Mouse (Mus musculus) kidney, embryonic 14.5 days (tissue): ENCODE results near the gene Gm28038. TPM values are rescaled to one million over a fixed set of nuclear protein-coding genes. Genes with fewer than 3 reads are reported as not detected.
A peak's percentile ranks its signal among the peaks of the same experiment; 100 is the strongest.

Experiments
- ATAC-seq: fragments of 200-750 bp; cut with Nextera tagmentation; 2 replicates; pipeline ENCODE4 v1.8.0; 2017; ENCODE audit warnings: moderate number of reproducible peaks, mild to moderate bottlenecking, moderate TSS enrichment, moderate library complexity; ENCODE audit not compliant: low FRiP score, low TSS enrichment
- H3K27ac ChIP-seq: fragments of 300-500 bp; sonication (generic); 2 replicates; pipeline ENCODE4 v1.5.1; 2014; ENCODE audit warnings: low read depth, mild to moderate bottlenecking, low read length, moderate library complexity, mixed read lengths
- H3K27me3 ChIP-seq: fragments of 300-500 bp; sonication (generic); 2 replicates; pipeline ENCODE4 v1.6.1; 2014; ENCODE audit warnings: mild to moderate bottlenecking, low read length; ENCODE audit not compliant: control insufficient read depth, insufficient read depth
- H3K36me3 ChIP-seq: fragments of 300-500 bp; sonication (generic); 2 replicates; pipeline ENCODE4 v1.6.1; 2014; ENCODE audit warnings: low read length, mixed read lengths; ENCODE audit not compliant: control insufficient read depth, insufficient read depth
- H3K4me1 ChIP-seq: fragments of 300-500 bp; sonication (generic); 2 replicates; pipeline ENCODE4 v1.6.1; 2014; ENCODE audit warnings: low read length, mixed read lengths; ENCODE audit not compliant: control insufficient read depth, insufficient read depth
- H3K4me2 ChIP-seq: fragments of 300-500 bp; sonication (generic); replicated peaks from 2 replicates; pipeline ENCODE4 v1.6.1; 2014; ENCODE audit warnings: low read depth, mild to moderate bottlenecking, low read length
- H3K4me3 ChIP-seq: fragments of 300-500 bp; sonication (generic); 2 replicates; pipeline ENCODE4 v1.5.1; 2014; ENCODE audit warnings: mild to moderate bottlenecking, low read length
- H3K9ac ChIP-seq: fragments of 300-500 bp; sonication (generic); 2 replicates; pipeline ENCODE4 v1.6.1; 2014; ENCODE audit warnings: low read depth, mild to moderate bottlenecking, low read length, moderate library complexity
- H3K9me3 ChIP-seq: fragments of 300-500 bp; sonication (generic); 2 replicates; pipeline ENCODE4 v1.6.1; 2016; ENCODE audit warnings: low read length; ENCODE audit not compliant: control insufficient read depth
- WGBS: fragments of 180-500 bp; shearing (Covaris S2); extraction: QIAGEN DNeasy Blood & Tissue Kit; methylation state at CpG from one replicate; pipeline ENCODE4 v1.1.7; 2014; 5-methylcytosine and 5-hydroxymethylcytosine counted together
- polyA plus RNA-seq: library from polyadenylated mRNA; unstranded; fragments of >200 nt; fragmentation: Nextera tagmentation; extraction: Ambion mirVana; gene quantifications from 2 replicates; pipeline ENCODE4 v1.2.1, GENCODE M21; 2014

The Gm28038 gene
- polyA plus RNA-seq, 1 experiment from 2014 or later = not detected

DNA sequence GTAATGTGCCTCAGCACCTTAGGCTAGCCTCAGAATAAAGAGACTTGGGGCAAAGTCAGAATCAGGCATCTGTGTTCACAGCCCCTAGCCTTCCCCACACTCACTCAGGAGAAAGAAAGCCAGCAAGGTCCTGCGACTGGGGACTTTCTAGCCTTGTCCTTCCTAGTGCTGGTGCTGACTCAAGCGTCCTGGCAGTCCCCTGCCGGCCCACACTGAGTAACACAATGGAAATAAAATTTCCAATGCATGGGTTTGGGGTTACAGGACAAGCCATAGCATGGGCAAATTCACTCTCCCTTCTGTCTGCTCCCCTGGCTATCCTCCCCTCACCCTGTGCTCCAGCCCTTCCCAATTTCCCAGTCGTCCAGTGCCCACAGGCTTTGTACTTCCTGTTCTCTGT lies 12.5 kb upstream of the Gm28038 start:
- WGBS = 46% methylated on average over 4 of the region's 4 CpGs
- Histone ChIP-seq H3K4me3 (no peak overlapping the region), H3K36me3 (peaks cover 20% of the 10 kb centered on the region), H3K4me1 (peaks cover 23% of the 10 kb centered on the region), H3K27me3 (no peaks in the 10 kb centered on the region), H3K27ac (no peak overlapping the region), H3K9ac (no peak overlapping the region), H3K4me2 (no peak overlapping the region), H3K9me3 (no peaks in the 10 kb centered on the region)
- ATAC-seq = no peak

DNA sequence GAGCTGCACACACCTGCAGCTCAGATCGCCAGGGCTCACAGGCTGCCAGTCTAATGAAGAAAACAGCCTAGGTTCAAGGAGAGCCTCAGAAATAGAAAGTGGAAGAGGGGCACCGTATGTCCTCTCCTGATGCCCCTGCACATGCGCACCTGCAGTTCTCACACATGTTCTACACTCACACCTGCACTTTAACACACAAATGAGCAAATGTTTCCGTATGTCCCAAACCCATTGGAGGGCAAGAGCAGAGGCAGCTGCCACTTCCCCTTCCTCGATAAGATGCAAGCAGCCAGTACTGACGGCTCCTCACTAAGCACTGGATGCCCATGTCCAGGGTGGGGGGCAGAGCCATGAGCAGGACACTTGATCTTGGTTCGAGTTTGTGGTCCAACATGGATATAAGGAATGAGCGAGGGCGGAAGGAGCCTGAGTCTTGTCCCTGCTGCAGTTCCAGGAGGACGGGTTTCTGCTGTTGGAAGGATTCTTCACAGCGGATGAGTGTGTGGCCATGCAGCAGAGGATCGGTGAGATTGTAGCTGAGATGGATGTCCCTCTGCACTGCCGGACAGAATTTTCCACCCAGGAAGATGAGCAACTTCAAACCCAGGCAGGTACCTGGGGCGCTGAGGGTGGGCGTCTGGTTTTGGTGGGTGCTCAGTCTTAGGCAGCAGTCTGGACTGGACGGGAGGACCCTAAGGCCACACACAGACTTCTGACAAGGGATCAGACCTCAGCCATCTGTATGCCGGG lies 11.4 kb upstream of the Gm28038 start:
- Histone ChIP-seq H3K4me2 (no peak overlapping the region), H3K9me3 (no peaks in the 10 kb centered on the region), H3K27ac (no peak overlapping the region), H3K4me1 (peaks cover 19% of the 10 kb centered on the region), H3K9ac (no peak overlapping the region), H3K4me3 (no peak overlapping the region), H3K27me3 (no peaks in the 10 kb centered on the region), H3K36me3 (peaks cover 10% of the 10 kb centered on the region)
- no peak for ATAC-seq
- WGBS = 88% methylated on average over 17 of the region's 17 CpGs

DNA sequence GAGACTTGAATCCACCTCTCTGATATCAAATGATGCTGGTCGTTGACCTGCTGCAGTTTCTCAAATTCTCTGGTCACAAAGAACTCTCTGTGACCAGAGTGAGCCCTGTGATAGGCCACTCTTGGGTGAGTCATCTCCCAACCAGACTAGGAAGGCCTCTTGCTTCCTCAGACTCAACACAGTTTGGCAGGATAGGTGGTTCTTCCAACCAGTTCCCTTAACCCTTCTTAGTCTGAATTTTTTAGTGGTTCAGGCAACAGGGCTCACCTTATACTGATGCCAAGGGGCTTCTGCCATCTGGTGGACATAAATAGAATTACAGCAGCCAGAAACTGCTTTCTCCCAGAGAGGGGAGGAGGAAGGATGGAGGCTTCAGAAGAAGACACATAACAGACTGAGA lies 10.7 kb upstream of the Gm28038 start:
- Histone ChIP-seq H3K9ac (no peak overlapping the region), H3K4me1 (peaks cover 14% of the 10 kb centered on the region), H3K9me3 (no peaks in the 10 kb centered on the region), H3K27ac (no peak overlapping the region), H3K36me3 (peaks cover 4% of the 10 kb centered on the region; the same call in 1 of the 2 replicates), H3K4me3 (no peak overlapping the region), H3K4me2 (no peak overlapping the region), H3K27me3 (no peaks in the 10 kb centered on the region)
- ATAC-seq = peak; percentile 71
- WGBS = 26% methylated on average over 1 of the region's 1 CpGs

DNA sequence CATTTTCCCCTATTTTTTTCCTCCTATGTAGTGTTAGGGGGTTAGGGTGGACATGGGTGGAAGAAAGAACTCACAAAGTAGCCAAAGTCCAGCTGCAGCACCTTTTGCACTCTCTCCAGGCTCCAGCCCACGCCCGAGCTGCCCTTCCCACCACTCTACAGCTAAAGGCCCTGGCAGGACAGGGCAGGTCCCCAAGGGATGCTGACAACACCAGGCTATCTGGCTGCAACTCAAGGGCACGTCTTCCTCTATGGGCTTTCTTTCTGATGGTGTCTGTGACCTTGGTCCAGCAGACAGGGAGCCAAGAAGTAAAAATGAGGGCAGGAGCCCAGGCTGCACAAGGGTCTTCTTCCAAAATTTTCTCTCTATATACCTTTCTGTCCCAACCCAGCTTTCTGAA lies 808 bp downstream of the Gm28038 start:
- no peak overlapping the region for H3K9ac ChIP-seq
- no peak overlapping the region for H3K4me3 ChIP-seq
- no peak for ATAC-seq
- no peaks in the 10 kb centered on the region for H3K9me3 ChIP-seq
- no peaks in the 10 kb centered on the region for H3K27me3 ChIP-seq
- peaks cover 9% of the 10 kb centered on the region for H3K4me1 ChIP-seq
- no peak overlapping the region for H3K4me2 ChIP-seq
- 80% methylated on average over 3 of the region's 3 CpGs for WGBS
- peaks cover 4% of the 10 kb centered on the region; the same call in 1 of the 2 replicates for H3K36me3 ChIP-seq
- H3K27ac ChIP-seq = no peak overlapping the region

DNA sequence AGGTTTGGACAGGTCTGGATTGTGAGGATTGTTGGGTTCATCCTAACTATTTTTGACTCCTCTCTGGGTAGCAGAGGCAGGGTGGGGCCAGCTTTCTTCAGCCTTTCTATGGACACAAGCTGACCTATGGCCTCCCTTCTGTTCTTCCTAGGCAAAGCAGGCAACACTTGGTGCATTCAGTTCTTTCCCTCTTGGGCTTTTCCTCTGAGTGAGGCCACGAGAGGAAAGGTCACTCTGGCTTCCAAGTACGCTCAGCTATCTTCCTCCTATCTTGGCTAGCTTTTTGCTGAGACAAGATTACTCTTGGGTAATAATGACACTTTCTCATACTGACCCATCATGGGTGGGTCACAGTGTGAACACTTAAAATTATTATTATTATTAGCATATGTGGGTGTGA lies 2.4 kb downstream of the Gm28038 start:
- Histone ChIP-seq H3K4me1 (peaks cover 17% of the 10 kb centered on the region), H3K4me2 (no peak overlapping the region), H3K27ac (no peak overlapping the region), H3K9me3 (no peaks in the 10 kb centered on the region), H3K27me3 (no peaks in the 10 kb centered on the region), H3K36me3 (peaks cover 4% of the 10 kb centered on the region; the same call in 1 of the 2 replicates), H3K9ac (no peak overlapping the region), H3K4me3 (no peak overlapping the region)
- WGBS = 87% methylated on average over 2 of the region's 2 CpGs
- no peak for ATAC-seq

DNA sequence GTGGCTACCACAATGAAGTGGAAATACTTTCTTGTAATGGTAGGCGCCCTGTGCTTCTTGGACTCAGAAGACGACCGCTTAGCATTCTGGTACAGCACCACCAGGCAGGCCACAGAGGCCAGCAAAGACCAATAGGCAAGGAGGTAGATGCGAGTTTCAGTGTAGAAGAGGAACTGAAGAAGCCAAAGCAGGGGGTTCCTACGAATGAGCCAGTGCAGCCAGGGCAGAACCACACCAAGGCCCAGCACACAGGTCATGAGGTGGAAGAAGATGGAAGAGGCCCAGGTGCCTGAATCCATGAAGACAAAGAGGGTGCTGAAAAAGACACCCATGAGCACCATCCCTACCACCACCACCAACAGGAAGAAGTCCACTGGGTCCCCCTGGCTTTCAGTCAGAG lies 4.2 kb downstream of the Gm28038 start:
- Histone ChIP-seq H3K4me2 (peak overlapping the region; percentile 63), H3K9ac (peak overlapping the region; percentile 87; the same call in 1 of the 2 replicates), H3K36me3 (peaks cover 4% of the 10 kb centered on the region; the same call in 1 of the 2 replicates), H3K27me3 (no peaks in the 10 kb centered on the region), H3K27ac (no peak overlapping the region), H3K4me3 (peak overlapping the region; percentile 78), H3K9me3 (no peaks in the 10 kb centered on the region), H3K4me1 (peaks cover 17% of the 10 kb centered on the region)
- no peak for ATAC-seq
- 97% methylated on average over 5 of the region's 5 CpGs for WGBS

DNA sequence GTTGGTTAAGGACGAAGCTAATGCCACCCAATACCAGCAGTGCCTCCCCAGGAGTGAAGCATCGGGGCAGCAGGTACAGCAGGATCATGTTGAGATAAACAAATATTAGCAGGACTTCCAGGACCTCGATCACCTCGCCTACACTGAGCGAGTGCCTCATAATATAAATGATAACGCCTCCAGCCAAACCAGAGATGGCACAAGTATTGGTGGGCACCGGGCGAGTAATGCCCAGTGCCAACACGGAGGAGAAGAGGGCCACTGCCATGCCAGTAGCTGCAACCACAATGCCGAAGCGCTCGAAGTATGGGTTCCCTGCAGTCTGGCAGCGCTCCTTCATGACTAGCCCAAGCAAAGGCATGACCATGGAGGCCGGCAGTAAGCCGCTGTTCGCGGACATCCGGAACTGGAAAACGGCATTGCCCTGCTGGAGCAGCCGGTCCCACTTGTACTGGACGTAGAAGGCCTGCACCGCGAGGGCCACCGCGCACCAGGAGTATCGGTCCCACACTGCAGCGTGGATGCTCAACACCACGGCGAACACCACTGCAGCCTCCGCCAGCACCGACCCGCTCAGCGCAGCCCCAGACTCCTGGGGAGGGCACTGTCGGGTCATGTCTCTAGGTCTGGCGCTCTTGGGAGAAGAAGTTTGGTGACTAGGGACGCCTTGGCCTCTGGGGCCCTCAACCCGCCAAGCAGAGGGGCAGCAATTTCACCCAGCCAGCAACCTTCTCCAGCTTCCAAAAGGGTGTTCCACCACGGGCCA lies 4.8 kb downstream of the Gm28038 start:
- Histone ChIP-seq H3K36me3 (peaks cover 4% of the 10 kb centered on the region; the same call in 1 of the 2 replicates), H3K9me3 (no peaks in the 10 kb centered on the region), H3K9ac (peak overlapping the region; percentile 87), H3K27me3 (no peaks in the 10 kb centered on the region), H3K4me3 (peak overlapping the region; percentile 78), H3K27ac (no peak overlapping the region), H3K4me2 (peak overlapping the region; percentile 63), H3K4me1 (peaks cover 17% of the 10 kb centered on the region)
- peak; percentile 72 for ATAC-seq
- WGBS = 15% methylated on average over 38 of the region's 38 CpGs

DNA sequence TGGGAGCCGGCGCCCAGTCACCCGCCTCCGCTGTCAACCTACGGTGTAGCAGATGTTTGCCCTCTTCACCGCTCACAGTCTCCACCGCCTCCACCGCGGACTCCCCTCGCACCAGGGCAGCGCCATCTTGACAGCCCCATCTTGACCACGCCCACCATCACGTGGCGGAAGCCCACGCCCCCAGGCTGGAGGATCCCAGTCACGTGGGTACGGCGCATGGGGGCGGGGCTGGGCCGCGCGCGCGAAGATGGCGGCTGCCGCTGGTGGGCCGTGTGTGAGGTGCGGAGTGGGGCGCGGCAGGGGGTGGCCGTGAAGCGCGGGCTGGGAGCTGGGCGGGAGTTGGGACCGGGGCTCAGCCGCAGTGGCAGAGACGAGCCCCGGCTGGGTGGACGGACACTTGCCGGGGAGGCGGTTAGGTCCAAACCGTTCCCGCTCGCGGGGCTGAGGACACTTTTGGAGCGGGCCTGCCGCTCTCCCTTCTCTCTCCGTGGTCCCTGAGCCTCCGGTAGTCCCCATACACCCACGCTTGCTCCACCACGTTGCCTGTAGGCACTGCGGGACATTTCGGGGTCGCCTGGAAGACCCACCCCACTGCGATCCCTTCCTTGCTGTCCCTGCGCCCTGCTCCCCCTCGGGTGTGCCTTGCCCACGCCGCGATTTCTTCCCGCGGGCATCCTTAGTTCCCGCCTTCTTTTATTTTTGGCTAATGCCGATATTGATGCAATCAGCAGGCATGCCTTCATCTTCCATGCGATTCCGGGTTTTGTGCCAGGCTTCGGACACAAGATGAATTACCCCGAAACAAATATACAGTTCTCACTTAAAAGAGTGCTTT lies 5.6 kb downstream of the Gm28038 start, which contains the start of the genes Dolk and Nup188:
Dolk (minus strand) TSS at position 143 of the 835 bp plus-strand sequence.
Nup188 (plus strand) TSS at position 206 of the 835 bp plus-strand sequence.
- peak within 1 kb of the TSS; percentile 87 for H3K9ac ChIP-seq
- H3K4me2 ChIP-seq = peak within 1 kb of the TSS; percentile 63
- H3K27me3 ChIP-seq = no peaks in the 10 kb centered on the region
- peak within 1 kb of the TSS; percentile 78 for H3K4me3 ChIP-seq
- H3K9me3 ChIP-seq = no peaks in the 10 kb centered on the region
- WGBS = under 1% methylated on average over 56 of the region's 68 CpGs
- ATAC-seq = peak; percentile 95
- peak within 1 kb of the TSS; percentile 56; the same call in 1 of the 2 replicates for H3K27ac ChIP-seq
- H3K36me3 ChIP-seq = peaks cover 4% of the 10 kb centered on the region; the same call in 1 of the 2 replicates
- peaks cover 17% of the 10 kb centered on the region for H3K4me1 ChIP-seq
